8 mouse cellular contexts compared by ENCODE assay signal in genomic region chr9:57075681-57076381, GRCm38 (mm10). TPM values are rescaled to one million over a fixed set of nuclear protein-coding genes. Genes with fewer than 3 reads are reported as not detected.
DNase-seq lines count a peak whose midpoint lies in the region; ATAC-seq and TF ChIP-seq lines count a peak whose summit lies in the region.

No protein-coding gene starts in this region.

- no peaks in the 10 kb centered on the region for H3K36me3 ChIP-seq in hindbrain, postnatal 0 days (ENCODE audit: insufficient read depth, low read length)

- 0 out of 2 replicates have a peak, but pooled peaks have one; percentile 3 for TF ChIP-seq CTCF in gastrocnemius, adult 2 months (IDR thresholded peaks at IDR 0.05)
- TF ChIP-seq CTCF in hindbrain, postnatal 0 days (IDR thresholded peaks at IDR 0.05; ENCODE audit: low read depth), result peak; percentile 13; the same call in 1 of the 2 replicates
- TF ChIP-seq CTCF in left cerebral cortex, adult 2 months (IDR thresholded peaks at IDR 0.05), result peak; percentile 3

- DNase-seq in ZHBTc4 (ENCODE audit: low read depth, low spot score), result peak; percentile 100
- DNase-seq in gastrocnemius, adult 2 months, result peak; percentile 98
- peak; percentile 99 for DNase-seq in hindbrain, postnatal 0 days (ENCODE audit: low spot score)
- DNase-seq in left cerebral cortex, adult 2 months (ENCODE audit: extremely low spot score in 1 of 2, low spot score in 2 of 2), result peak; percentile 97 to 98
- DNase-seq in right cerebral cortex, adult 2 months (ENCODE audit: low spot score in 2 of 2), result peak; percentile 98 to 99
- DNase-seq in urinary bladder, postnatal 14 days (ENCODE audit: low spot score), result peak; percentile 99

- ATAC-seq in common myeloid progenitor, adult 5-6 weeks (replicated peaks; ENCODE audit: low read depth, poor library complexity, severe bottlenecking), result peak; percentile 50
- ATAC-seq in hindbrain, postnatal 0 days, result peak; percentile 93
- ATAC-seq in megakaryocyte, adult 5-6 weeks (ENCODE audit: poor library complexity, severe bottlenecking), result peak; percentile 53

- peak overlapping the region; percentile 99 for H3K27ac ChIP-seq in gastrocnemius, adult 2 months
- peak overlapping the region; percentile 95 for H3K27ac ChIP-seq in hindbrain, postnatal 0 days
- H3K27ac ChIP-seq in left cerebral cortex, adult 2 months, result peak overlapping the region; percentile 90

- H3K9me3 ChIP-seq in hindbrain, postnatal 0 days (ENCODE audit: low read length), result no peaks in the 10 kb centered on the region

- peaks cover 21% of the 10 kb centered on the region for H3K4me1 ChIP-seq in hindbrain, postnatal 0 days (ENCODE audit: insufficient read depth, low read length)

- WGBS in hindbrain, postnatal 0 days, result under 1% methylated on average over 43 of the region's 43 CpGs

- H3K4me2 ChIP-seq in hindbrain, postnatal 0 days (ENCODE audit: low read depth, low read length), result peak overlapping the region; percentile 79

- peak overlapping the region; percentile 21; the same call in 1 of the 2 replicates for H3K9ac ChIP-seq in hindbrain, postnatal 0 days (replicated peaks; ENCODE audit: low read length)

- intact Hi-C loops in gastrocnemius, adult 2 months (cut with DNase I), result loop anchor here (2.0 kb wide), 1 partner anchor 19 kb away; no protein-coding TSS in a partner anchor
- intact Hi-C loops in left cerebral cortex, adult 2 months (cut with DNase I), result loop anchor here (2.0 to 5.0 kb wide), 2 partner anchors 55 to 139 kb away; partner anchors contain the start of genes Imp3 and Man2c1

- H3K27me3 ChIP-seq in hindbrain, postnatal 0 days (ENCODE audit: insufficient read depth, low read length), result no peaks in the 10 kb centered on the region

- H3K4me3 ChIP-seq in gastrocnemius, adult 2 months, result peak overlapping the region; percentile 92
- H3K4me3 ChIP-seq in hindbrain, postnatal 0 days (ENCODE audit: low read length), result peak overlapping the region; percentile 91
- peak overlapping the region; percentile 85 for H3K4me3 ChIP-seq in left cerebral cortex, adult 2 months

RNA-seq across cellular contexts. Expression of gene Sin3a, which starts 4.0 kb away (rescaled TPM):
- total RNA-seq in common myeloid progenitor, adult 5-6 weeks (2017), result 82.1 and 105 TPM in 2 replicates
- total RNA-seq in gastrocnemius, adult 2 months (2021), result 10 to 100 TPM; 17.1 to 18.7 TPM
- 45.7 and 51.4 TPM in 2 replicates for total RNA-seq in hindbrain, postnatal 0 days (2014; rRNA removed)
- polyA plus RNA-seq in hindbrain, postnatal 0 days (2015; fragmentation: Nextera tagmentation; extraction: Ambion mirVana), result 13.8 and 16.4 TPM in 2 replicates
- total RNA-seq in left cerebral cortex, adult 2 months (2021), result 10 to 100 TPM; 38.8 to 47.5 TPM
- 83.5 and 87.5 TPM in 2 replicates for total RNA-seq in megakaryocyte, adult 5-6 weeks (2015)
- 89.8 and 96.9 TPM in 2 replicates for total RNA-seq in megakaryocyte, adult 5-6 weeks (2017)

RNA-seq across cellular contexts. Expression of gene Man2c1, which starts 54.7 kb away (rescaled TPM):
- total RNA-seq in common myeloid progenitor, adult 5-6 weeks (2017), result 30.9 and 51.3 TPM in 2 replicates
- 10 to 100 TPM; 30.9 to 35.6 TPM for total RNA-seq in gastrocnemius, adult 2 months (2021)
- 168 and 171 TPM in 2 replicates for total RNA-seq in hindbrain, postnatal 0 days (2014; rRNA removed)
- 70.8 and 75.5 TPM in 2 replicates for polyA plus RNA-seq in hindbrain, postnatal 0 days (2015; fragmentation: Nextera tagmentation; extraction: Ambion mirVana)
- total RNA-seq in left cerebral cortex, adult 2 months (2021), result 100 to 1,000 TPM; 150 to 175 TPM
- total RNA-seq in megakaryocyte, adult 5-6 weeks (2015), result 27.4 and 47.7 TPM in 2 replicates
- 33.6 and 35.4 TPM in 2 replicates for total RNA-seq in megakaryocyte, adult 5-6 weeks (2017)

Comparison
In these comparisons a context has a peak if more than half of its experiments do, and no peak if none do; other contexts are left out.
1. Peak in every context shown above with its lines: DNase-seq, ATAC-seq, H3K4me3 ChIP-seq and H3K27ac ChIP-seq.